Mouse (Mus musculus): ENCODE measurements around the gene Mfsd4b5.
"Not testable (repeated sequence)": the region's sequence is repeated elsewhere in the genome, so short reads cannot be mapped to it uniquely, and the experiment has no call there.

The Mfsd4b5 gene

GRCm38 (mm10) chr10:39967512-39967911 is 18.9 kb downstream of the Mfsd4b5 start:
- peak; percentile 72 for DNase-seq (ENCODE audit: low read depth, low spot score)

GRCm38 (mm10) chr10:39961906-39962305 is 24.5 kb downstream of the Mfsd4b5 start:
- no peak for DNase-seq (ENCODE audit: low read depth, low spot score)

- DNase-seq (ENCODE audit: low read depth, low spot score), result no peak
These were observed 26.0 kb downstream of the Mfsd4b5 start for GRCm38 (mm10) chr10:39960441-39960822.

- DNase-seq (ENCODE audit: low read depth, low spot score), result peak; percentile 98
These were observed 26.5 kb downstream of the Mfsd4b5 start, which contains the start of gene Mfsd4b3 for GRCm38 (mm10) chr10:39959761-39960440. TSS of gene Mfsd4b3 (minus strand) at chr10:39960153.

GRCm38 (mm10) chr10:39958266-39958665 is 28.2 kb downstream of the Mfsd4b5 start:
- DNase-seq (ENCODE audit: low read depth, low spot score), result peak; percentile 4

GRCm38 (mm10) chr10:39956340-39956878 is 30.0 kb downstream of the Mfsd4b5 start:
- no peak for DNase-seq (ENCODE audit: low read depth, low spot score)

- no peak for DNase-seq (ENCODE audit: low read depth, low spot score)
These were observed 31.3 kb downstream of the Mfsd4b5 start for GRCm38 (mm10) chr10:39955163-39955562.

GRCm38 (mm10) chr10:39949377-39949954 is 37.0 kb downstream of the Mfsd4b5 start:
- DNase-seq (ENCODE audit: low read depth, low spot score), result no peak

- not testable (repeated sequence) for DNase-seq (ENCODE audit: low read depth, low spot score)
These were observed 39.3 kb downstream of the Mfsd4b5 start for GRCm38 (mm10) chr10:39947195-39947594.

- no peak for DNase-seq (ENCODE audit: low read depth, low spot score)
These were observed 49.9 kb downstream of the Mfsd4b5 start for GRCm38 (mm10) chr10:39936553-39936952.

- DNase-seq (ENCODE audit: low read depth, low spot score), result peak; percentile 31
These were observed 59.8 kb downstream of the Mfsd4b5 start, which contains the start of gene Mfsd4b2 for GRCm38 (mm10) chr10:39926616-39927139. TSS of gene Mfsd4b2 (minus strand) at chr10:39926923.

GRCm38 (mm10) chr10:39924556-39924955 is 61.9 kb downstream of the Mfsd4b5 start:
- not testable (repeated sequence) for DNase-seq (ENCODE audit: low read depth, low spot score)

GRCm38 (mm10) chr10:39912616-39913015 is 73.8 kb downstream of the Mfsd4b5 start:
- no peak for DNase-seq (ENCODE audit: low read depth, low spot score)

- no peak for DNase-seq (ENCODE audit: low read depth, low spot score)
These were observed 77.5 kb downstream of the Mfsd4b5 start for GRCm38 (mm10) chr10:39908768-39909441.
